Mouse (Mus musculus): Measurements from ENCODE around the gene Cdkn2c.
"Not testable (repeated sequence)": the region's sequence is repeated elsewhere in the genome, so short reads cannot be mapped to it uniquely, and the experiment has no call there.

Gene Cdkn2c

GRCm38 (mm10) chr4:109666461-109667269 lies at the start of gene Cdkn2c:
Cdkn2c (minus strand) TSS chr4:109667189.
- peak; percentile 89 for DNase-seq (ENCODE audit: low read depth, low spot score)

DNA sequence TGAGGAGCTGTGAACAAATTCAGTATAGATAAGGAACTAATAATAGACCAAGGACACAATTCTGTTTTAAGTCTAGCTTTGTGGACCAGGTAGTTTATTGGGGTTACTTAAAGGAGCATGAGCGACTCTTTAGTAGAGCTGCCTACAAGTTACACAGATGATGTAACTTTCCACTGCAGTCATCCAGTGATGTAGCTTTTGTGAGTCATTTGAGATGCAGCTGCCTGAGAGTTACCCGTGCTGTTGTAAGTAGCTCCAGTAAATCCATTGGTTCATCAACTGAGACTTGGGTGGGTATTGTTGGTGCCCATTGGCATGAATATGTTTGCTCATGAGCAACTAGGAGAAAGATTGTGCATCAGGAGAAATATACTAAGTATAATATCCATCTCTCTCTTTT lies 38.4 kb upstream of the Cdkn2c start:
- no peak for DNase-seq (ENCODE audit: low read depth, low spot score)

GRCm38 (mm10) chr4:109703568-109703967 lies 36.6 kb upstream of the Cdkn2c start:
- peak; percentile 50 for DNase-seq (ENCODE audit: low read depth, low spot score)

DNA sequence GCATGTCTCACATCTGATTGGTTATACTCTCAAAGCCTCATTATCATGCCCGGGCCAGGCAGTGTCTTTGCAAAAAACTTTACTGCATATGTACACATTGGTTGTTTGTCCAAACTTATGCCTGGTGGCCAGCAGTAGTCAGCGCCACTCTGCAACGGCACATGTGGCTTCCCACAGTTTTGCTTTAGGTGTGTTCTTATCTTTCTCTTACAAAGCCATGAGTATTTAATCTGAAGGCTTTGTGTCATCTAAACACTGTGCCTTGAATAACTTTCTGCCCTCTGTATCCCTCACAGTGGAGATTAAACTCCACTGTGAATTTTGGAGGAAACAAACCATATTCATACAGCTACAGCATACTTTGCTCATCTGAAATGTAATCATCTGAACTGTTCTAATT lies 33.7 kb upstream of the Cdkn2c start:
- not testable (repeated sequence) for DNase-seq (ENCODE audit: low read depth, low spot score)

- DNase-seq (ENCODE audit: low read depth, low spot score), result no peak
These were observed 25.7 kb upstream of the Cdkn2c start for GRCm38 (mm10) chr4:109692674-109693073.

DNA sequence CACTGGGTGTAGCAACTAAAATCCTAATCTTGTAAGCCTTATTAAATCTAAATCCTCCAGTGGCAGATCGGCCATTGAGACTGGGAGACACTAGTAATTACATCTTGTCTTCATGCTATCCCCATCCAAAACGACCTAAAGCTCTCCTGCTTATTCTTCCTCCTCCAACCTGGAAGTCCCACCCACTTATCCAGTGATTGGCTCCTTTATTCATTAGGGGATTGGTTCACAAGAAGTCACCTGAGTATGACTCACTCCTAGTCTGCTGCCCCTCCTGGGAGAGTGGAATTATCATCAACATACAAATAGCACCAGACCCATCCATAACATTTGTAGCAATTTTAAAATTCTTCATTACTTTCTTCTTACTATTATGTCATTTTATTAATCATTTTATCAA lies 16.6 kb upstream of the Cdkn2c start:
- no peak for DNase-seq (ENCODE audit: low read depth, low spot score)

GRCm38 (mm10) chr4:109677221-109677620 lies 10.2 kb upstream of the Cdkn2c start:
- DNase-seq (ENCODE audit: low read depth, low spot score), result no peak

- peak; percentile 98 for DNase-seq (ENCODE audit: low read depth, low spot score)
These were observed 9.5 kb upstream of the Cdkn2c start, which contains the start of gene Faf1 for GRCm38 (mm10) chr4:109676218-109677215. Faf1 (plus strand) TSS chr4:109676588.

DNA sequence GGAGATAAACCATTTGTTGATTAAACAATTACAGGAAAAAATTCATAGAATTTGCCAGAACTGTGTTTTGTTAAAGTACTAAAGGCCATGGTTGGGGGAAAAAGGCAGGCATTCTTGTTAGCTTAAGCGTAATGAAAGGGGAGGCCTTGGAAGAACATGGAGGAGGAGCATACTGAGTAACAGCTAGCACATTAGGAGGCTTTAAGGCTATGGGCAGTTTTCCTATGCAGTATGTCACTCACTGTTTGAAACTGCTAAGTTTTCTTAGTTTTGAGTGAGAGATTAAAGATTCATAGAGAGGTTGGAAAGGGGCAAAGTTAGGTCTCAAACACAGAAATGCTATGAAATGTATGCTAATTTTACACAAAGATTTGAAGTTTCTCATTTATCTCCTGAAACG lies 7.1 kb upstream of the Cdkn2c start:
- no peak for DNase-seq (ENCODE audit: low read depth, low spot score)

- no peak for DNase-seq (ENCODE audit: low read depth, low spot score)
These were observed 5.0 kb upstream of the Cdkn2c start for GRCm38 (mm10) chr4:109671941-109672340.

- peak; percentile 59 for DNase-seq (ENCODE audit: low read depth, low spot score)
These were observed 3.2 kb upstream of the Cdkn2c start for GRCm38 (mm10) chr4:109670213-109670612.

- no peak for DNase-seq (ENCODE audit: low read depth, low spot score)
These were observed 529 bp upstream of the Cdkn2c start for GRCm38 (mm10) chr4:109667518-109667917.

- DNase-seq (ENCODE audit: low read depth, low spot score), result peak; percentile 66
These were observed 968 bp downstream of the Cdkn2c start for GRCm38 (mm10) chr4:109665982-109666460.

DNA sequence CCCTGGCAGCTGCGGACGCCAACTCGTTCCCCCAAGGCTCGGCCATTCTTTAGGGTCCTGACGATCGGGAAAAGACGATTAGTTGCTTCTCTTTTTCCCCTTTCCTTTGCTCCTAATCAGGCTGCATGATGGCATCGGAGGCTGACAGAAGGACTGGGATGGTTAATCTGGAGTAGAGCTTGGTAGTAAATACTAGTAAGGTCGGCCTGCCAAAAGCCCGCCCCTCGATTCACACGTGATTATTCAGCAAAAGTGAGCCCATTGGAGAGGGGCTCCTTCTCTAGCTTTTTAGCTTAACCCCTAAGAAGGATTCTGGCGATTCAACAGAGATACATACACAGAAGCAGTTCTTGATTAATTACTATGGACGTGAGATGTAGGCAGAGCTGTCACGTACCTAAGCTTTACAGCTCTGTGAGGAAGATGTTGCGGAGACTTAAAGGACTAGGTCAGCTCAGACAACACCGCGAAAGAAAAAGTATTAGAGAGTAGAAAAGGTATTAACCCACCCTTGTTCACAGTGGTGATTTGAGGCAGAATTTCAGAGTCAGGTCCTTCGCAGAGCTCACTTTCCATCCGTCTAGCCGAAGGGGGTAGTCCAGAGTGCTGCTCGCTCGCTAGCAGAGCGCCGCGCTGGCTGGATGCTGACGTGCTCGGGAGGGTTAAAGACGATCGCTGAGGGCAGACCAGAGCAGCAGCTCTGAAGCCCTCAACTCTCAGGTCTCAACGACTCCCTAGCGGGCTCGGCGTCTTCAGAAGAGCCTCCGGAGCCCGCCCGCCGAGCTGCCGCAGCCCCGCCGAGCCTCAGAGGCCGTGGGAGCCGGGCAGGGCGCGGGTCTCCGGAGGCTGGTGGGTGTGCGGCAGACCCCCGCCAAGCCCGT lies 1.6 kb downstream of the Cdkn2c start:
- DNase-seq (ENCODE audit: low read depth, low spot score), result peak; percentile 74

GRCm38 (mm10) chr4:109664091-109664490 lies 2.9 kb downstream of the Cdkn2c start:
- DNase-seq (ENCODE audit: low read depth, low spot score), result no peak

DNA sequence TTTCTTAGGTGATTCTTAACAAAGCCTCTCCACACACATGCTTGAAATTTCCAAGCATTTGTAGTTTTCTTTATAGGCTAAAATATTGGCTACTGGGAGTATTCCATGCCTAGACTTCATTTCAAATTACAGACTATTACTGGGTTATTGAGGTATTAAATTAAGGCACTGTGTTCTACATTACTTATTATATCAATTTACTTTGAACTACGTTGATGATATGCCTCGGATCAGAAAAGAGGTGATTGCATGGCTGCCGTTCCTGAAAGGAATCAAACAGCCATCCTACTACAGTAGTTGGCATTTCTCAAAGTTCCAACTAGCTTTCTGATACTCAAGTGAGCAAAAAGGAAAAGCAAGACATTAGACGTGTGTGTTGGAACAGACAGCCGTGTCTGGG lies 4.7 kb downstream of the Cdkn2c start:
- DNase-seq (ENCODE audit: low read depth, low spot score), result no peak

DNA sequence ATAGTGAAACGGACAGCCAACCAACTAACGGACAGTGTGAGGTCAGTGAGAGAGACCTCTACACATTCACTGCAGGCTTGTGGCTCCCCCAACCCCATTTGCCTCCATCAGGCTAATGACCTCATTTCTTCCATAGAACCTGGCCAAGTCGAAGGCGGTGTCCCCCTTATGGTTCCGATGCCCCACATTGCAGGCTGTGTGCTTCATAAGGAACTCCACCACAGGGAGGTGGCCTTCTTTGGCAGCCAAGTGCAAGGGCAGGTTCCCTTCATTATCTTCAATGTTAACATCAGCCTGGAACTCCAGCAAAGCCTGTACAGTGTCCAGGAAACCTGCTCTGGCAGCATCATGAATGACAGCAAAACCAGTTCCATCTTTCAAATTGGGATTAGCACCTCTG lies 5.8 kb downstream of the Cdkn2c start:
- DNase-seq (ENCODE audit: low read depth, low spot score), result no peak

DNA sequence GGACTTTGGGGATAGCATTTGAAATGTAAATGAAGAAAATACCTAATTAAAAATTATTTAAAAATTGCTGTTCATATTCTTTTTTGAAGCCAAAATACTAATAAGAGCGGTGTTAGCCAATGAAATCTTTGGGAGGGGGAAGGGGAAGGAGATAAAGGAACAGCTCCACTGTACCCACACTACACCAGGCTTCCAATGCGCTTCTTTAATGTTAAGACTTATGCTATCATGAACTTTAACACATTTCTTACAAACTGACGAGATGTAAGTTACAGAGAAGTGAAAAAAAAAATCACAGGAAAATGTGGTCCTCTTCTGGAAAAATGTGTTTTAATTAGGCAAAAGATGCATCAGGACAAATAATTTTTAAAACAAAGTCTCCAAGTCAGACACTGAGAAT lies 6.4 kb downstream of the Cdkn2c start:
- no peak for DNase-seq (ENCODE audit: low read depth, low spot score)

- DNase-seq (ENCODE audit: low read depth, low spot score), result no peak
These were observed 7.4 kb downstream of the Cdkn2c start for GRCm38 (mm10) chr4:109659571-109659970.

GRCm38 (mm10) chr4:109658826-109659225 lies 8.2 kb downstream of the Cdkn2c start:
- no peak for DNase-seq (ENCODE audit: low read depth, low spot score)

DNA sequence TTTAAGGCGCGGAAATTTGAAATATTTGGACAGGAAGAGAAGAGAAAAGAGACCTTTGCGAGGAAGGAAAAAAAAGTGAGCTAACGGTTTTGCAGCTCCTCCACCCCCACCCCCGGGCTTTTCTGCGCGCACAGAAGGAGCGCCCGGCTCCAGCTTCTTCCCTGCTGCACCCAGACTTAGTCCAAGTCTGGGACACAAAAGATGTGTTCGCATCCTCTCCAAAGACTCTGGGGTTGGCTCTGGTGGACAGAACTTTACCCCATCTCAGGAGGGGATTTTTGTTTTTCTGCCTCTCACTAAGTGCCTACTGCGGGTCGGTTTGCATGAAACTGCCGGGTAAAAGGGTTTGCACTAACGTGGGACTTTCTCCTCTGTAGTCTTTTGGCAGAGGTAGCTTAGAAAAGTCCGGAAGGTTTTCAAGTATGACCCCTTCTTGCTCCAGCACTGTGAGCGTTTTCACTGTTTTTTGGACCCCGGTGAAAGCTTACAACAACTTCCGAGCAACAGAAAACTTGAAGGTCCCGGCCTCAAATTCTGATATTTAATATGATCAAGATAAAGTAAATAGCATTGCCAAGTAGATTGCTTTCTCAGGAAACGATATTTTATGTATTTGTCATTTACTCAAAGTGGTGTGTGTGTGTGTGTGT lies 9.0 kb downstream of the Cdkn2c start:
- DNase-seq (ENCODE audit: low read depth, low spot score), result peak; percentile 48
